Mouse (Mus musculus) intestine, embryonic 15.5 days (tissue): ENCODE results near the gene Phka2. TPM values are rescaled to one million over a fixed set of nuclear protein-coding genes. Genes with fewer than 3 reads are reported as not detected.
A peak's percentile ranks its signal among the peaks of the same experiment; 100 is the strongest.

Experiments used
- ATAC-seq: fragments of 200-750 bp; cut with Nextera tagmentation; 2 replicates; pipeline ENCODE4 v1.8.0; 2017; ENCODE audit warnings: moderate TSS enrichment, moderate library complexity
- H3K27ac ChIP-seq: fragments of 300-500 bp; sonication (generic); 2 replicates; pipeline ENCODE4 v1.5.1; 2015; ENCODE audit warnings: mild to moderate bottlenecking, inconsistent platforms
- H3K27me3 ChIP-seq: fragments of 300-500 bp; sonication (generic); replicated peaks from 2 replicates; pipeline ENCODE4 v1.6.1; 2015; ENCODE audit warnings: inconsistent platforms
- H3K36me3 ChIP-seq: fragments of 300-500 bp; sonication (generic); 2 replicates; pipeline ENCODE4 v1.6.1; 2015; ENCODE audit warnings: inconsistent platforms
- H3K4me1 ChIP-seq: fragments of 300-500 bp; sonication (generic); replicated peaks from 2 replicates; pipeline ENCODE4 v1.6.1; 2015; ENCODE audit warnings: inconsistent platforms
- H3K4me2 ChIP-seq: fragments of 300-500 bp; sonication (generic); replicated peaks from 2 replicates; pipeline ENCODE4 v1.6.1; 2015; ENCODE audit warnings: mild to moderate bottlenecking, inconsistent platforms
- H3K4me3 ChIP-seq: fragments of 300-500 bp; sonication (generic); replicated peaks from 2 replicates; pipeline ENCODE4 v1.5.1; 2015; ENCODE audit warnings: inconsistent platforms
- H3K9ac ChIP-seq: fragments of 300-500 bp; sonication (generic); 2 replicates; pipeline ENCODE4 v1.6.1; 2015; ENCODE audit warnings: inconsistent platforms
- H3K9me3 ChIP-seq: fragments of 300-500 bp; sonication (generic); 2 replicates; pipeline ENCODE4 v1.6.1; 2016; ENCODE audit warnings: inconsistent platforms
- WGBS: fragments of 180-500 bp; shearing (Covaris S2); methylation state at CpG from one replicate; pipeline ENCODE4 v1.1.7; 2015; 5-methylcytosine and 5-hydroxymethylcytosine counted together
- polyA plus RNA-seq: library from polyadenylated mRNA; unstranded; fragments of >200 nt; fragmentation: Nextera tagmentation; extraction: Ambion mirVana; gene quantifications from 2 replicates; pipeline ENCODE4 v1.2.1, GENCODE M21; 2015

Gene Phka2
- polyA plus RNA-seq, 1 experiment from 2014 or later = 11.1 TPM

- Histone ChIP-seq H3K9me3 (no peaks in the 10 kb centered on the region), H3K4me3 (no peak overlapping the region), H3K4me1 (no peaks in the 10 kb centered on the region), H3K4me2 (no peak overlapping the region), H3K27ac (no peak overlapping the region), H3K9ac (no peak overlapping the region), H3K36me3 (no peaks in the 10 kb centered on the region), H3K27me3 (no peaks in the 10 kb centered on the region)
- 67% methylated on average over 2 of the region's 2 CpGs for WGBS
- no peak for ATAC-seq
These were observed 40.8 kb downstream of the Phka2 start for GRCm38 (mm10) chrX:160542772-160543171.

DNA sequence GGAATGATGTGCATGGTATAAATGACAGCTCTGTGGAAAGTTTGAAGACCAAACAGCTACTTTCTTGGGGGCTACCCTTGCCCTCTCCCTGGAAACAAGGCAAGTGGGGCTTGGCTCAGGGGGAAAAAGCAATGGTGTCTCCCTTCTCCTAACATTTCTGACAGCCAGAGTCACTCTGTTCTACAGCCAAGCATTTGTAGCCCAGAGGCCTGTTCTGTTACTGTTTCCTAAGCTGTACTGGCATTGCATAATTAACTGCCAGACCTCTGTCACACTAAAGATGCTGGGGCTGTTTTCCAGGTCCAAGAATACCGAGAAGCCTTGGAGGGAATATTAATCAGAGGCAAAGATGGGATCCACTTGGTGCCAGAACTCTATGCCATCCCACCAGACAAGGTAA lies 46.9 kb downstream of the Phka2 start:
- Histone ChIP-seq H3K4me1 (no peaks in the 10 kb centered on the region), H3K27ac (no peak overlapping the region), H3K4me3 (no peak overlapping the region), H3K27me3 (no peaks in the 10 kb centered on the region), H3K36me3 (no peaks in the 10 kb centered on the region), H3K9me3 (no peaks in the 10 kb centered on the region), H3K4me2 (no peak overlapping the region), H3K9ac (no peak overlapping the region)
- 83% methylated on average over 1 of the region's 1 CpGs for WGBS
- ATAC-seq = no peak

DNA sequence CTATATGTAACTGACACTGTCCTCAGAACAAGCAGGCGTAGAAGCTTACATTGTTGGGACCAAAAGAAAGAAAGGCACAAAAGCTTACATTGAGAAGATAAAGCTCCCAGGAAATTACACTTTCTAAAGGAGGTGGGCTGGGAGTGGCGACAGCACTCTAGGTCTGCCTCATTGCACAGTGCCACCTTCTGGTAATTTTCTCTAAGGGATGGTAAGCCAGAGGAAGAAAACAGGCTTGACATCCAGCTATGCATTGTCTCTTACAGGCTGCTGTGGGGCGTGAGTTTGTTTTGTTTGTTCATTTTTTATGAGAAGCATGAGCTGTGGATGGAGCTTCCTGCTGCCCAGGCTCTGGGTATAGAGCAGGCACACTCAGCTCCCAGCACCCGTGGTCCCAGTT lies 50.1 kb downstream of the Phka2 start:
- Histone ChIP-seq H3K4me3 (no peak overlapping the region), H3K9ac (no peak overlapping the region), H3K36me3 (no peaks in the 10 kb centered on the region), H3K9me3 (no peaks in the 10 kb centered on the region), H3K27ac (no peak overlapping the region), H3K27me3 (no peaks in the 10 kb centered on the region), H3K4me1 (no peaks in the 10 kb centered on the region), H3K4me2 (no peak overlapping the region)
- ATAC-seq = no peak
- WGBS = 68% methylated on average over 4 of the region's 4 CpGs

DNA sequence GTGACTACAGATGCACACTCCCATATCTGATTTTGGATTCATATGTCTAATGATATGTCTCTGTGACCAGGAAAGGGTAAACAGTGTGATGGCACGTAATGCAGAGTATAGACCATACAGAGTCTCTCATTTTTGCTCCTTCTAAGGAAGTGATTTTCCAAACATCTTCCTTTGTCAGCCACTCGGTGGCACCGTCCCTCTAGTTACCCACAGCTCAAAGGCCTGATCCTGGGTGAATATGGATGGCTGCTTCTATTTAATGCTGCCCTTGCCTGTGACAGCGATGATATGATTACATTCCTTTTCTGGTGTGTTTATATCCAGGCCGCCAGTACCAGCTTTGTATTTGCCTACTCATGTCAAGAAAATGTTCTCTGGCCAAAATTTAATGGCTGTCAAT lies 81.6 kb downstream of the Phka2 start:
- Histone ChIP-seq H3K27me3 (no peaks in the 10 kb centered on the region), H3K9ac (no peak overlapping the region), H3K36me3 (no peaks in the 10 kb centered on the region), H3K4me1 (no peaks in the 10 kb centered on the region), H3K9me3 (no peaks in the 10 kb centered on the region), H3K27ac (no peak overlapping the region), H3K4me3 (no peak overlapping the region), H3K4me2 (no peak overlapping the region)
- ATAC-seq = no peak
- whole genome bisulfite sequencing = 61% methylated on average over 5 of the region's 5 CpGs

- Histone ChIP-seq H3K27me3 (no peaks in the 10 kb centered on the region), H3K9me3 (no peaks in the 10 kb centered on the region), H3K27ac (no peak overlapping the region), H3K4me1 (no peaks in the 10 kb centered on the region), H3K4me3 (no peak overlapping the region), H3K4me2 (no peak overlapping the region), H3K9ac (no peak overlapping the region), H3K36me3 (no peaks in the 10 kb centered on the region)
- WGBS = 83% methylated on average over 4 of the region's 4 CpGs
- ATAC-seq = no peak
These were observed 82.3 kb downstream of the Phka2 start for GRCm38 (mm10) chrX:160584148-160584838.

- H3K36me3 ChIP-seq = no peaks in the 10 kb centered on the region
- no peak overlapping the region for H3K9ac ChIP-seq
- no peaks in the 10 kb centered on the region for H3K27me3 ChIP-seq
- ATAC-seq = no peak
- H3K4me2 ChIP-seq = no peak overlapping the region
- no peak overlapping the region for H3K27ac ChIP-seq
- H3K4me3 ChIP-seq = no peak overlapping the region
- no peaks in the 10 kb centered on the region for H3K9me3 ChIP-seq
- 71% methylated on average over 1 of the region's 1 CpGs for WGBS
- H3K4me1 ChIP-seq = no peaks in the 10 kb centered on the region
These were observed 83.1 kb downstream of the Phka2 start for GRCm38 (mm10) chrX:160585110-160585509.

GRCm38 (mm10) chrX:160588523-160588922 lies 86.6 kb downstream of the Phka2 start:
- Histone ChIP-seq H3K4me1 (no peaks in the 10 kb centered on the region), H3K4me2 (no peak overlapping the region), H3K36me3 (no peaks in the 10 kb centered on the region), H3K4me3 (no peak overlapping the region), H3K27ac (no peak overlapping the region), H3K9ac (no peak overlapping the region), H3K9me3 (no peaks in the 10 kb centered on the region), H3K27me3 (no peaks in the 10 kb centered on the region)
- no peak for ATAC-seq
- WGBS = 86% methylated on average over 4 of the region's 4 CpGs

- WGBS = 93% methylated on average over 7 of the region's 7 CpGs
- H3K4me3 ChIP-seq = no peak overlapping the region
- no peaks in the 10 kb centered on the region for H3K4me1 ChIP-seq
- H3K4me2 ChIP-seq = no peak overlapping the region
- H3K36me3 ChIP-seq = no peaks in the 10 kb centered on the region
- no peaks in the 10 kb centered on the region for H3K9me3 ChIP-seq
- H3K9ac ChIP-seq = no peak overlapping the region
- no peak overlapping the region for H3K27ac ChIP-seq
- no peak for ATAC-seq
- no peaks in the 10 kb centered on the region for H3K27me3 ChIP-seq
These were observed 88.2 kb downstream of the Phka2 start for GRCm38 (mm10) chrX:160590147-160590546.

DNA sequence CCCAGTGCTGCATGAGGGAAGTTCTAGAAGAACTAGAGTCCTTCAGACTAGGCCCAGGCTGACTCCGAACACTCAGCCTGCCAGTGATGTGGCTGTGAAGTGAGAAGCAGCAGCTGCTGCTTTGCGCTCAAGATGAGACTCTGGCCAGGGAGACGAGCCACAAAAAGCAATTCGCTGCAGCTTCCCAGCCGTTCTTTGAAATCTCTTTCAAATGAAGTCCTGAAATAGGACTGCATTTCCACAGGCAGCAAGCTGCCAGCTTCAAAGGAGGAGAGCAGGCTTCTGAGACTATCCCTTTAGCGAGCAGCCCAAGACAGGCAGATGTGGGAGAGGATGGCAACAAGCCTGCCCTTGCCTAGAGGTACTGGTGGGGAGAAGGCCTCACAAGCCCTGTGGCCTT lies 91.0 kb downstream of the Phka2 start:
- 80% methylated on average over 6 of the region's 6 CpGs for WGBS
- Histone ChIP-seq H3K4me2 (no peak overlapping the region), H3K9ac (no peak overlapping the region), H3K4me3 (no peak overlapping the region), H3K36me3 (no peaks in the 10 kb centered on the region), H3K27ac (no peak overlapping the region), H3K9me3 (no peaks in the 10 kb centered on the region), H3K27me3 (no peaks in the 10 kb centered on the region), H3K4me1 (no peaks in the 10 kb centered on the region)
- no peak for ATAC-seq

GRCm38 (mm10) chrX:160598055-160598454 lies 96.1 kb downstream of the Phka2 start:
- Histone ChIP-seq H3K9ac (no peak overlapping the region), H3K9me3 (no peaks in the 10 kb centered on the region), H3K27me3 (no peaks in the 10 kb centered on the region), H3K4me2 (no peak overlapping the region), H3K4me1 (no peaks in the 10 kb centered on the region), H3K36me3 (no peaks in the 10 kb centered on the region), H3K27ac (no peak overlapping the region), H3K4me3 (no peak overlapping the region)
- ATAC-seq = no peak
- 71% methylated on average over 2 of the region's 2 CpGs for WGBS

DNA sequence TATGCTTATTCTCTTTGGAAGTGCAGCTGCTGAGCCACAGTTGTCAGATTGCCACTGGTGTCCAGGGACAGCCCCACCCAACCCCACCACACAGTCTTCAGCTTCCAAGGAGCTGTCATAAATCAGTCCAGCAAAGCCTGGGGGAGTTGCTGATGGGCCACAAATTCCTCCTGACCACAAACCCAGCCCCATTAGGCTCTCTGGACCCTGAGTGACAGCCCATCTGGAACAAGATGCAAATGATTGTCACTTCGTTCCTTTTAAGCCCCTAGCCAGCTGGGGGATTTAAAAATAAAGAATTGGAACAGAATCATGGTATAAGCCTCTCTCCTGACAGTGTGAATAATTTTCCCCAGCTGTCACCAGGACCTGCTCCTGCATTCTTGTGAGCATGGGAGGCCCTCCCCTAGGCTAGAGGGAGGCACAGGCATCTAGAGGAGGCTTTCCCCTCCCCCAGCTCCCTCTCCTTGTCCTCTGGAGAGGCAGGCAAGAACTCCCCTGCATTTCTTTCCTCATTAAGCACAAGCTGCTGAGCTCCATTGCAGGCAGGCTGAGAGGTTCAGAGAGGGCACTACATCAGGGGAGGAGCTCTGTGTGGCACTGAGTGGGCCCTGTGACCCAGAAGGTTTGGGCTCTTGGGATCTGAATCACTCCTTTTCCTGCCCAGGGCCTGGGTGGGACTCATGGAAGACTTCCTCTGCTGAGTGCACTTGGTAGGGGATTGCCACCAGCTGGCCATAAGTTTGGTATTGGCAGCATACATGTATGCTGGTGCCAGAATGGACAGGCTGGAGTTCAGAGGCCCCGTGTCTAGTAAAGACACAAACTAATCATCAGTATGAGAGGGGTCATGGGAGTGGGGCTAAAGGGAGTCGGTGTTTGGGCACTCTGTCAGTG lies 96.8 kb downstream of the Phka2 start:
- Histone ChIP-seq H3K9me3 (no peaks in the 10 kb centered on the region), H3K36me3 (no peaks in the 10 kb centered on the region), H3K9ac (no peak overlapping the region), H3K4me1 (no peaks in the 10 kb centered on the region), H3K4me2 (no peak overlapping the region), H3K27me3 (no peaks in the 10 kb centered on the region), H3K4me3 (no peak overlapping the region), H3K27ac (no peak overlapping the region)
- peak; percentile 40; the same call in 1 of the 2 replicates for ATAC-seq
- WGBS = 38% methylated on average over 3 of the region's 3 CpGs

GRCm38 (mm10) chrX:160601053-160601452 lies 99.1 kb downstream of the Phka2 start:
- no peak for ATAC-seq
- H3K36me3 ChIP-seq = no peaks in the 10 kb centered on the region
- no peak overlapping the region for H3K9ac ChIP-seq
- H3K9me3 ChIP-seq = no peaks in the 10 kb centered on the region
- H3K27me3 ChIP-seq = 0 out of 2 replicates have a peak, but pooled peaks cover 3% of the 10 kb centered on the region
- no peak overlapping the region for H3K4me2 ChIP-seq
- H3K4me3 ChIP-seq = no peak overlapping the region
- WGBS = 39% methylated on average over 3 of the region's 3 CpGs
- no peak overlapping the region for H3K27ac ChIP-seq
- H3K4me1 ChIP-seq = no peaks in the 10 kb centered on the region
